Mouse (Mus musculus) embryonic fibroblast, embryonic 13.5 days (primary cell): ENCODE data around the gene Akap7.
A peak's percentile ranks its signal among the peaks of the same experiment; 100 is the strongest.

Source experiments
- CTCF ChIP-seq: IDR thresholded peaks from 2 replicates; pipeline ENCODE4 v1.5.1; 2011; ENCODE audit warnings: mild to moderate bottlenecking, control low read depth, low read length, moderate library complexity, borderline replicate concordance; ENCODE audit not compliant: insufficient read depth
- POLR2A ChIP-seq: IDR thresholded peaks from 2 replicates; pipeline ENCODE4 v1.6.1; 2011; ENCODE audit warnings: low read depth, mild to moderate bottlenecking, control low read depth, low read length, moderate library complexity

DNA sequence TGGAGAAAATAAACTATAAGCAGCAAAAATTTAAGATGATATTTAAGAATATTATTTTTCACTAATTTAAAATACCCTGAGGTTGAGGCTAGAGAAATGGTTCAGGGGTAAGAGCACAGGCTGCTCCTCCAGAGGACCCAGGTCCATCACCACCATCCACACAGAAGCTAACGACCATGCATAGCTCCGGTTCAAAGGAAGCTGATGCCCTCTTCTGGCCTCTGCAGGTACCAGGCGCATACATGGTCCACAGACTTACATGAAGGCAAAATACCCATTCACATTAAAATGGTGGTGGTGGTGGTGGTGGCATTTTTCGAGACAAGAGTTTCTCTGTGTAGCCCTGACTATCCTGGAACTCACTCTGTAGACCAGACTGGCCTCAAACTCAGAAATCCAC, 61.5 kb downstream of the Akap7 start:
- TF ChIP-seq CTCF (peak; percentile 63; the same call in 1 of the 2 replicates), POLR2A (no peak)
